Mouse (Mus musculus): ENCODE results near the gene Prodh2.

- TF ChIP-seq POLR2A (IDR thresholded peaks at IDR 0.05; ENCODE audit: low read depth, low read length) (no peak), CTCF (conservative IDR thresholded peaks at IDR 0.05; ENCODE audit: insufficient read depth, insufficient read length, low read depth, low read length) (no peak)
Observed at GRCm38 (mm10) chr7:30453766-30454165, 39.7 kb upstream of the Prodh2 start.
